Mouse (Mus musculus): ENCODE measurements around the gene Eif4e1b. TPM values are rescaled to one million over a fixed set of nuclear protein-coding genes. Genes with fewer than 3 reads are reported as not detected.
"Not testable (repeated sequence)": the region's sequence is repeated elsewhere in the genome, so short reads cannot be mapped to it uniquely, and the experiment has no call there.

Gene Eif4e1b
- total RNA-seq, 2 experiments from 2014 or later: not detected

DNA sequence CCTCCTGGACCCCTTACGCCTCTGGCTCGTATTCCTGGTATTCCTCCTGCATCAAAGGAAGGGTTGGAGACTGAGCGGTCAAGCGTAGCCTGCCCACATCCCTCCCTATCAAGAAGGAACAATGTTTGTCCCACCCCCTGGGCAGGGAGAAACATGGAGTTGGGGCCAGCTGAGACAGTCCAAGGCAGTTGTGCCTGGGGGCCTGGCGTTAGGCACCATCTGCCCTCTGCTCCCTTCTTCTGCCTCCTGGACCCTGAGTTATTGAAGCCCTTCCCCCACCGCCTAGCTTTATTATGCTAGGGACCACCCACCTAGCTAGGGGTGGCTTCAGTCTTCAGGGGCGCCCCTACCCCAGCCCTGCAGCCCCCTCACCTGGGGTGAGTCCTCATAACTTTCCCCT is 24.3 kb upstream of the Eif4e1b start:
- no peak for DNase-seq

GRCm38 (mm10) chr13:54760164-54760795 is 23.5 kb upstream of the Eif4e1b start:
- no peak for DNase-seq

GRCm38 (mm10) chr13:54760906-54761305 is 22.9 kb upstream of the Eif4e1b start:
- no peak for DNase-seq

GRCm38 (mm10) chr13:54765281-54766191 is 18.3 kb upstream of the Eif4e1b start:
- no peak for DNase-seq

- DNase-seq: peak; percentile 23 to 26
Observed at GRCm38 (mm10) chr13:54766192-54766768, 17.5 kb upstream of the Eif4e1b start, which contains the start of gene Sncb. Gene Sncb (minus strand): TSS chr13:54766595.

GRCm38 (mm10) chr13:54767012-54767411 is 16.8 kb upstream of the Eif4e1b start:
- no peak for DNase-seq

- peak; percentile 45 to 51 for DNase-seq
Observed at GRCm38 (mm10) chr13:54780592-54780991, 3.2 kb upstream of the Eif4e1b start.

DNA sequence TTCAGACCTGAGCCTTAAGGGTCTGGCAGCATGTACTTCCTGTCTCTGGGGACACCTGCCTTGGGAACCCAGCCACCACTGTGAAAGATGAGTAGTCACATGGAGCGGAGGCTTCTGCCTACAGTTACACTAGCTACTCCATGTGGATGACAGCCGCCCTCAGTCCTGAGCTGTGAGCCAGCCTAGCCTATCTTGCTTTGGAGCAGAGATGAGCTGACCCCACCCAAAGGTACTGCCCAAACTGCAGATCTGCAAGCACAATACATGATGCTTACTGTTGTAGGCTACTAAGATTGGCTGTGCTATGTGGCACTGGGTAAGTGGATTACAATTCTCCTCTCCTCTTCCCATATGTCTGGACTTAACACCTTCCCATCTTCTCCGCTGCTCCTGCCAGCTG is 2.7 kb upstream of the Eif4e1b start:
- DNase-seq: no peak

DNA sequence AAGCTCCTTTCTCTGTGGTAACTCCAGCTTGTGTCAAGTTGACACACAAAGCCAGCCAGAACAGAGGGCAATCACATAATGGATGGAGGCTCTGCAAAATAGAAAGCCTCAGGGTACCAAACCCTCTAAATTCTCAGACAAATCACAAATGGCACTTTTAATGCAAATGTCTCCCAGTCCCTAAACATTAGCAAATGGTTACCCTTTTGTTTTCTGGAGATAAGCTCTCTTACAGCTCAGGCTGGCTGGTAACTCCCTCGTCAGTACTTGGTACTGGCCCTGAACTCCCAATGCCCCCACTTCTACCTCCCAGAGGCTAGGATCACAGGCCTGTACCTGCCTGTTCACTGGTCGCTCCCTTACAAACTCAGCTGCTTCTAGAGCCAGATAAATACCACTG is 563 bp upstream of the Eif4e1b start:
- DNase-seq: no peak

GRCm38 (mm10) chr13:54787591-54787990 is 3.8 kb downstream of the Eif4e1b start:
- not testable (repeated sequence) for DNase-seq

DNA sequence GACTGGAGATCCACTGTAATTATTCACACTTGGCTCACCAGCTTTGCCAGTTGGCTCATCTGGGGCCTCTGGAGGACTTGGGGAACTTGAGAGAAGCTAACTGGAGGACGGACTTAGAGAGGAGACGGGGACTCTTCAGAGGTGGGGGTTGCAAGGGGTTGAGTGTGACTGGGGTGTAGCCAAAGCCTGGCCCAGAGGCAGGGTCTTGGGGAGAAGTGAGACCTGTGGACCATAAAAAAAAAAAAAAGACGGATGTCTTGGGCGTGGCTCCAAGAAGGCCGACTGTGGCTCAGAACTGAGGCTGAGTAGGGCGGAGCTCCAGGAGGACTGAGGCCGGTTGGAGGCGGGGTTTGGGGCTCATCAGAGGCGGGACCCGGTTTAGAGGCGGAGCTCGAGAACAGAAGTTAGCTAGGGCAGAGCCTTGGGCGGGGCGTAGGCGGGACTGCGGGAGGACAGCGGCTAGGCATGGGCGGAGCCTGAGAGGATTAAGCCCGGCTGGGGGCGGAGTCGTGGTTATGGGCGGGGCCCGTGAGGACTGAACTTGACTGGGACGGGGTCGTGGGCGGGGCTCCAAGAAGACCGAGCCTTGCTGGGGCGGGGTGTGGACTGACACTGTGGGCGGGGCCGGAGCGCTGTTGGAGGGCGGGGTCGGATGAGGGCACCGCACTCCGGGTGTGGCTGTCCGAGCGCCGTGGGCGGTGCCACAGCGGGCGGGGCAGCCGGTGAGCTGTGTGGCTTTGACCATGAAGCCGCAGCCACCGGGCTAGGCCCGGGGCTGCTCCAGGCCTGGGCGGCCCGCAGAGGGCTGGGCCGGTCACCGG is 5.2 kb downstream of the Eif4e1b start, which contains the start of gene Tspan17:
Gene Tspan17 (plus strand): TSS at position 638 of the 821 bp plus-strand sequence.
- peak; percentile 97 to 98 for DNase-seq

GRCm38 (mm10) chr13:54789561-54790397 is 6.0 kb downstream of the Eif4e1b start:
- DNase-seq: peak; percentile 62 to 64

DNA sequence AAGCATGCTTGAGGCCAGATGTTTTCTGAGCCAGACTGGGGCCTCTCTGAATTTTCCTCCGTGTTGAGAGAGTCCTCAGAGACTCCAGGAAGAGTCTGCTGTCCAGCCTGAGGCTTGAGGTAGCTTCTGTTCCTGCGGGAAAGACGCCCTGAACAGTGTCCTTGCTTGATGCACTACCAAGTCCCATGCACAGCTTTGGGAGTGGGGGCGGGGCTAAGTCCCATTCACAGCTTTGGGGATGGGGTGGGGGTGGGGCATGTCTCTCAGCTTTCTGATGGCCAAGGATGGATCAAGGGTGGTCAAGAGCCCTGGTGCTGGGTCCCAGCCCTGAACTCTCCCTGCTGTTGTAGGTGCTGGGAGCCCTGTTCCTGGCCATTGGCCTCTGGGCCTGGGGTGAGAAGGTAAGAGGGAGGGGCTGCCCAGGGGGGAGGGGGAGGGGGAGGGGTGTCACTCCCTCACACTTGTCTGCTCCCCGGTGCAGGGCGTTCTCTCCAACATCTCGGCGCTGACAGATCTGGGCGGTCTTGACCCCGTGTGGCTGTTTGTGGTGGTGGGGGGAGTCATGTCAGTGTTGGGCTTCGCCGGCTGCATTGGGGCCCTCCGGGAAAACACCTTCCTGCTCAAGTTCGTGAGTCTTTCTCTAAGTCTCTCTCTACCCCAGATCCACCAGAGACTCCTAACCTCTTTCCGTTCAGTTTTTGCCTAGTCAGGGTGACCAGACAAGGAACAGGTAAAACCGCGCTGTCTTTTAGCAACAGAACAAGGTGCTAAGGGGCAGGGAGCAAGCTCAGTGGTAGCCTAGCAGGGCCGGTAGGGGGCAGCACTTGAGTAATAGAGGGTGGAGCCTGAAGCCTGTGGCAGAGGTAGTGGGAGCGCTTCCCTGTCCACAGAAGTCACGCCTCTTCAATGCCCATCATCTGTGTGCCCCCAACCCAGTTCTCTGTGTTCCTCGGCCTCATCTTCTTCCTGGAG is 8.7 kb downstream of the Eif4e1b start:
- no peak for DNase-seq

DNA sequence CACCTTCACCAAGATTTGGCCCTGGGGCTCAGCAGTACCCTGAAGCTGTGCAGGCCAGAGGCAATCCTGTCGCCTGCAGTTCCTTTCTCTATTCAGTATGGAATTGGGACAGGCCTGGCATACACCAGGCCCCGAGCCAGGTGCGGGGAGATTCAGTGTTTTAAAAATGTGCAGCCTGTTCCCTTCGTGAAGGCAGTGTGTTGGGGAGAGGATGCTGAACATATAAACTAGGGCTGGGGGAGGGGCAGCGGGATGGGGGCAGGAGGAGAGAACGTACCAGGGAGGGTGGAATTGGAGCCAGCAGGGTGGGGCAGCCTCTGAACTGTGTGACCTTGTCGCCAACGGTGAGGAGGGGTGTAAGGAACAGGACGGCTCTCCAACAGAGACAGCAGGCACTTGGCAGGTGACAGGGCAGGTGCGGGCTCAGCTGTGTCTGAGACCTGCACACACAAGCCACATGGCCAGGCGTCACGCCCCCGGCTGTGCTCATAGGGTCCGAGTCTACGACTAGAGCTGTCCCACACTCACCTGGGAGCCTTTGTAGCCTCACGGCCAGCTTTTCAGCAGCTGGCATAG is 10.3 kb downstream of the Eif4e1b start:
- no peak for DNase-seq

- DNase-seq: no peak
Observed at GRCm38 (mm10) chr13:54794843-54795242, 11.0 kb downstream of the Eif4e1b start.

GRCm38 (mm10) chr13:54797356-54797755 is 13.6 kb downstream of the Eif4e1b start:
- DNase-seq: peak; percentile 23 to 60

GRCm38 (mm10) chr13:54797861-54798643 is 14.3 kb downstream of the Eif4e1b start:
- DNase-seq: no peak

DNA sequence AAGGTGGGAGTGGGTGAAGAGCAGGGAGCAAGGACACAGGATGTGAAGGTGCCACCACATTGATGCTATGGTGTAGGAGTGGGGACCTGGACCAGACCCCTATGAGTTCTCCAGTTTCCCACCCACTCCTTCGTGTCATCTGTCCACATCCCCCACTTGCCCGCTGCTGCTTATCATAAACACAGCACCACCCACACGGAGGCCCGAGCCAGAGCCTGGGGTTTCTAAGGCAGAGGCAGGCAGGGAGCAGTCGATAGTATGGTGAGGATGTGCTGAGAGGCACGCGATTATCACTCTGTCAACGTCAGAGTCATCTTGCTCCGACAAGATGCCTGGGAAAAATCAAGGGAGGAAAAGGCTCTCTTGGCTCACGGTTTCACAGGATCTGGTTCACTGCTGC is 14.9 kb downstream of the Eif4e1b start:
- DNase-seq: no peak

DNA sequence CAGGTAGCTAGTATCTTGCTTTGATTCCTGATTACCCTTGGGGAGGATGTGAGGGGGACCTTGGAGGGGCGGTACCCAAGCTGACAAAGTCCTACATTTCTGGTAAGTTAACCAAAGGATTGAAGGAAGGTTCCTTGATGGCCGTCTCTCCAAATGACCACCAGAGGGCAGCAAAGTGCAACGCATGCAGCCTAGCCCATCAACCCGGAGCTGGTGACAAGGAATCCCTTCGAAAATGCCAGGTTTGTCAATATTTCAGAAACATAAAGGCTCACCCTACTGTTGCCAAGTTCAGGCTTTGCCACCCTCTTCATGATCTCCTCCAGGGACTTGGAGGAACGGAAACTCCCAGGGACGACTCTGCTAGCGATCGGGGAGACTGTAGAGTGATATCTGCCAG is 15.9 kb downstream of the Eif4e1b start:
- DNase-seq: peak; percentile 69 to 86
